Mouse (Mus musculus) gastrocnemius, adult 8-10 months (tissue): ENCODE measurements at regions not wholly inside any gene's neighbourhood (a gene's known extent, or its start where the extent isn't known, plus 50 kb on each side); places are given as distances from the start of the nearest gene placed in this dataset.
"Not testable (repeated sequence)": the region's sequence is repeated elsewhere in the genome, so short reads cannot be mapped to it uniquely, and the experiment has no call there.

Experiments
- DNase-seq, 2 experiments: peaks; one replicate each; pipeline ENCODE4 v3.0.0; 2022; ENCODE audit warnings: low spot score in 2 of 2

- no peak for DNase-seq
Observed at GRCm38 (mm10) chr3:22285904-22286303, 209.5 kb downstream of the Tbl1xr1 start.

GRCm38 (mm10) chr3:22293466-22293865, 217.0 kb downstream of the Tbl1xr1 start:
- DNase-seq = no peak

GRCm38 (mm10) chr3:22294081-22294480, 217.6 kb downstream of the Tbl1xr1 start:
- DNase-seq = not testable (repeated sequence)

- not testable (repeated sequence) for DNase-seq
Observed at GRCm38 (mm10) chr3:22296925-22297324, 220.5 kb downstream of the Tbl1xr1 start.

- not testable (repeated sequence) for DNase-seq
Observed at GRCm38 (mm10) chr3:22297831-22298230, 221.4 kb downstream of the Tbl1xr1 start.

GRCm38 (mm10) chr3:22300553-22300952, 224.1 kb downstream of the Tbl1xr1 start:
- no peak for DNase-seq

GRCm38 (mm10) chr3:22301991-22302517, 225.6 kb downstream of the Tbl1xr1 start:
- no peak for DNase-seq

GRCm38 (mm10) chr3:22304145-22304544, 227.7 kb downstream of the Tbl1xr1 start:
- DNase-seq = no peak

GRCm38 (mm10) chr3:22306624-22307023, 230.2 kb downstream of the Tbl1xr1 start:
- no peak for DNase-seq

GRCm38 (mm10) chr3:22308962-22309361, 232.5 kb downstream of the Tbl1xr1 start:
- DNase-seq = peak; percentile 17

- no peak for DNase-seq
Observed at GRCm38 (mm10) chr3:22316466-22317185, 240.2 kb downstream of the Tbl1xr1 start.

GRCm38 (mm10) chr3:22320425-22320824, 244.0 kb downstream of the Tbl1xr1 start:
- DNase-seq = not testable (repeated sequence)

GRCm38 (mm10) chr3:22331240-22331639, 254.8 kb downstream of the Tbl1xr1 start:
- DNase-seq = no peak
